Mouse (Mus musculus): Measurements from ENCODE around the gene Dctn5.
A peak's percentile ranks its signal among the peaks of the same experiment; 100 is the strongest.
"Not testable (repeated sequence)": the region's sequence is repeated elsewhere in the genome, so short reads cannot be mapped to it uniquely, and the experiment has no call there.

Gene Dctn5

DNA sequence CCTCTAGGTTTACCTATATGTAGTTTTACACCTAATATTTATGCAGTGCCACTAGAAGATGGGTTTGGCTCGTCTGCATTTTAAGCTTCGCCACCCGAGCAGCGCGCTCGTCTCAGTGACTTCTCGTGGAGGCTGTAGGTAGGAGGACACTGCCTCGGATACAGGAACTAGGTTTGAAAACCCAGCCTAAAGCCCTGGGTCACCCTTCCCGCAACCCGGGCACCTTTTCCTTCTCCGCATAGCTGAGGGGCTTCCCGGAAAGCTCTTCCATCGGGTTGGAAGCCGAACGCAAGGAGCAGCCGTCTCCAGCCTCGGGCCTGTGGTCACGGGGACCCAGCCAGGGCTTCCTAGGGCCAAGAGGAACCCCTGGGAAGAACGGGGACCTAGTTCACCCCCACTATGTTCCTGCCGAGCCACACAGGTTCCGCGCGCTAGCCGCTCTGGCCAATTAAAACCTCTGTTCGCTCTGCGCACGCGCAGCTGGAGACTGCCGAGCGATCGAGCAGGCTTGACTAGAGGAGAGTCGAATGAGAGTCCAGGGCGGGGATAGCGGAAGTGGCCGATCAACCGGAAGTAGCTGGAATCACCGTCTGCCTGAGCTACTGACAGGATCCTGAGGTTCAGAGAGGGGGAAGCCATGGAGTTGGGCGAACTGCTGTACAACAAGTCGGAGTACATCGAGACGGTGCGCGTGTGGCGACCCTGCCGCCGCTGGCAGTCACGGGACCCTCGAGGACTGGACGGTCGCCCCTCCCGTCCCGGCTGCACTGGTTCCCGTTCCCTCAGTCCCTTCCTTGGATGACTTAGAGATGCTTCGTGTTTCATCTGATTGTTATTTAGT, at the start of gene Dctn5, which contains the start of gene Palb2:
Gene Dctn5, plus strand, starts transcription at position 545 of the 841 bp plus-strand sequence.
Gene Palb2, minus strand, starts transcription at position 489 of the 841 bp plus-strand sequence.
- DNase-seq, result peak; percentile 97 to 98

DNA sequence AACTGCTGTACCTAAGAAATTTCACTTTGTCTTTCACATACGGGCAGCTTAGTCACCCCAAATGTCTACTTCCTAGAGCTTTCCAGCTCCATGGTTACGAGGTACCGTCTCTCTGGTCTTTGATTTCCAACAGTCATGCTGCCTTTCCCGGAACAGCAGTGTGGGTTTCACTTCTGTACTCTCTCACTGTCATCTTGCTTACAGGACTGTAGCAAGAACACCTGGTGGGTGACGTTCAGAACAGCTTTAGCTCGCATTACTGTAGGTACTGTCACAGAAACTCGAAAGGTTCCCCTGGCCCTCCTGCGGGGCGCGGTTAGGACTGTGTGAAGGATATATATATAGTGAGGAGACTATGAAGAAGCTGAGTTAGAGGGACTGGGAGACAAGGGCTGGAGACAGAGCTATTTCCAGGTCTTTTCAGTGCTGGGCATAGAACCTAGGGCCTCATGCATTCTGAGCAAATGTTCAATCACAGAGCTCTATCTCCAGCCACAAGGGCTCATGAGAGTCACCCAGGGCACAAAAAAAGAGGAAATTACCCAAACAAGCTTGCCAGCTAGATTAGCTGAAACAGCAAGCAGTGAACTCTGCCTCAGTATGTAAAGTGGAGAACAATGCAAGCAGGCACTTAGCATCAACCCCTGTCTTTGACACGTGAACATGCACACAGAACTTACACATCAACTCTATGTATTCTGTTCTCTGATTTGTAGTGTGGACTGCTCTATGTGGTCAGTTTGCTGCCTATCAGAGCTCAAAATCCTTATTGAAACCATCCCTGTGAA, 45.5 kb upstream of the Dctn5 start:
- DNase-seq, result no peak

DNA sequence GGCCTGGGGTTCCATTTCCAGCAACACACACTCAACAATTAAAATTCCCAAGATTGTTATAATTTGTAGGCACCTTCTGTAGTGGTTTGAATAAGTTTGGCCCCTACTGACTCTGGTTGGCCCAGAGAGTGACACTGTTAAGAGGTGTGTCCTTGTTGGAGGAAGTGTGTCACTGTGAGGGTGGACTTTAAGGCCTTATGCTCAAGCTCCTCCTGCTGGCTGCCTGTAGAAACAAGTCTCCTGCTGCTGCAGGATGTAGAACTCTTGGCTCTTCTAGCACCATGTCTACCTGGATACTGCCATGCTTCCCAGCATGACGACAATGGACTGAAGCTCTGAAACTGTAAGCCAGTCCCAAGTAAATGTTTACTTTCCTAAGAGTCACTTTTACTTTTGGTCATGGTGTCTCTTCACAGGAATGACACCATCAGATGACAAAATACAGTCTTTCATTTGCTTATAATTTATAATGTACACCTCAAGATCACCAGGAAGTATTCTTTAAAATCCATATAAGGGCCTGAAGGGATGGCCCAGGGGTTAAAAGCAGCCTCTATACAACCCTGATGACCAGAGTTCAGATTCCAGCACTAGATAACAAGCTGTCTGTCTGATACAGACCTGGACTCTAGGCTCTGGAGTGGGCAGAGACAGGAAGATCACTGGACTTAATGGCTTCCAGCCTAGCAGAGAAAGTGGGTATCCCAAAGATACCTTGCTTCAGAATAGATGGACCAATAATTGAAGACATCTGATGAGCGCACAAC, 38.1 kb upstream of the Dctn5 start:
- no peak for DNase-seq

DNA sequence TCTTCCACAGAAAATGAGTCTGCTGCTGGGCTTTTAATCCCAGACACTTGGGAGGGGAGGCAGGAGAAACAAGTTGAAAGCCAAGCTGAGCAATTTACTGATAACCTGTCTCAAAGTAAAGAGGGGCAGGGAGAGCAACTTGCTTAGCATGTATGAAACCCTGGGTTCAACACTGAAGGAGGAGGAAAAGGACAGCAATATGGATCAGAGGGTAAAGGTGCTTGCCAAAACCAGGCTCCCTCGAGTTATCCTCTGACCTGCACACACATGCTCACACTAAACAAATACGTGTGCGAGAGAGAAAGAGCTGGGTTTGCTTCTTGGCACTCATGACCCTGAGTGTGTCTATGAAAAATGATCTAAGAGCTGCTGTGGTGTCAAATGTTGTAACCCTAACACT, 34.8 kb upstream of the Dctn5 start:
- DNase-seq, result no peak

DNA sequence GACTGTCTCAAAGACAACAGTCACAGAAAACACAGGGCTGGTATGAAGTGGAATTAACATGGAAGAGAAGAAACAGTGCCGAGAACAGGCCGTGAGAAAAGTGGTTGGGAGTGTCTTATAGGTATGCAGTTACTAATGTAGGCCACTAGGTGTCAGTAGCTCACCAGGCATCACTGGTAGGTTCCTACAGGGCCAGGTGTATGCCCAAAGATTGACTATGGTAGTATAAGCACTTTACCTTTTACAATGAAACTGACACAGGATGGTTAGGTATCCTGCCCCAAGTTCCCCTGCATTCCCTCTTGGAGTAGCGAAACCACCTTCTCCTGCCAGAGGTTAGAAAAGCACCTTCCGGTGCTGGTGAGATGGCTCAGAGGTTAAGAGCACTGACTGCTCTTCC, 33.6 kb upstream of the Dctn5 start:
- peak; percentile 11 to 36 for DNase-seq

DNA sequence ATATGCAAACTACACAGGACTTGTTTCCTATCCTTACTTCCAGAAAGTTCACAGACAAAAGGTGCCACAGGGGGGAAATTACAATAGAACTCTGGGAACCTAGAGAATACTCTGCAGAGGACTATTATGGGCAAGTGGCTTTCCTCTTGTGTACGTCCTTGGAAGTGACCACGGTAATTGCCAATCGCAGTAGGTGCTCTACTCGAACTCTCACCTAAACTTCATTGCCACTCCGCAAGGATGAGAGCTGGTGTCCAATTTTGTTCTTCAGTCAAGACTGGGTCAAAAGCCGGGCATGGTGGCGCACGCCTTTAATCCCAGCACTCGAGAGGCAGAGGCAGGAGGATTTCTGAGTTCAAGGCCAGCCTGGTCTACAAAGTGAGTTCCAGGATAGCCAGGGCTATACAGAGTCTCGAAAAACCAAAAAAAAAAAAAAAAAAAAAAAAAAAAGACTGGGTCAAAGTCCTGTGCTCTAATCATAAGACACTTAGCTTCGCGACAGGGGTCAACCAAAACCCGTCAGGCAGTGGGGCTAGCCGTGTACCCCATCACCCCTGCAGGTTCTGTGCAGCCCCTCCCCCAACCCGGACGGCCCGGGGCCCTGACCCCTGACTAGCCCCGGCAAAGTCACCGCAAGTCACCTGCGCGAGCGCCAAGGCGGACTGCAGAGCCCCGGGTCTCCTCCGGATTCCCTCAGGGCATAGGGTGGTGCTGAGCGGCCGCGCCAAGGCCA, 31.7 kb upstream of the Dctn5 start:
- DNase-seq, result not testable (repeated sequence)

DNA sequence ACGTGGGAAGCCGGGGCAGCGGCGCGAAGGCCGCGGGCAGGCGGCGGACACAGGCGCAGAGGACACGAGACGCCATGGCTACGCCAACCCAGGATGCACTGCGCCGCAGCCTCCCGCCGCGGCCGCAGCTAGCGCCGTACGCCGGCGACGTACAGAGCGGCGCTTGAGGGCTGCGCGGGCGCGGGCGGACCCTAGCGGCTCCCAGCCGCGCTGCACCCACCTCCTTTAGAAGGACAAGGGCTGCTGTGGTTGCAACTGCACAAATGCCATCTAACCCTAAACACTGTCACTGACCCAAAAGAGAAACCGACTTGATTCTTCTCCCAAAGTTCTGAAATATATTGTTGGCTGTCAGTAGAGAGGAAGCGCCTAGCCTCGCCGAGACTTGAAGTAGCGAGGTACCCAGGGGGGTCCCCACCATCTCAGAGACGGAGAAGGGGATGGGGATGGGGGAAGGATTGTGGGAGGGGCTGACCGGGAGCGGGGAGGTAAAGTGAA, 31.0 kb upstream of the Dctn5 start, which contains the start of gene Ndufab1:
Gene Ndufab1, minus strand, starts transcription at position 140 of the 498 bp plus-strand sequence.
- peak; percentile 83 to 86 for DNase-seq

DNA sequence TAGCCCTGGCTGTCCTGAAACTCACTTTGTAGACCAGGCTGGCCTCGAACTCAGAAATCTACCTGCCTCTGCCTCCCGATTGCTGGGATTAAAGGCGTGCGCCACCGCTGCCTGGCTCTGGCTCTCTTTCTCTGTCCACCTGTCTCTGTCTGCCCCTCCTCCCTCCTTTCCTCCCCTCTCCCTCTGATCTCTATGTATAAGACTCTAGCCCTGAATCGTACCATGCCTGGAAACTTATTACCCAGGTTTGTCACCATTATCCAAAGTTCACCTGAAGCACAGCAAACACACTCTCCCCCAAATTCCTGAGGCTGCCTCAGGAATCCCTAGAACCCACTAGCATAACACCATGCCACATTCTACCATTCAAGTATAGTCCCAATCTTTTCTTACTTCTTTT, 24.6 kb upstream of the Dctn5 start:
- DNase-seq, result no peak

DNA sequence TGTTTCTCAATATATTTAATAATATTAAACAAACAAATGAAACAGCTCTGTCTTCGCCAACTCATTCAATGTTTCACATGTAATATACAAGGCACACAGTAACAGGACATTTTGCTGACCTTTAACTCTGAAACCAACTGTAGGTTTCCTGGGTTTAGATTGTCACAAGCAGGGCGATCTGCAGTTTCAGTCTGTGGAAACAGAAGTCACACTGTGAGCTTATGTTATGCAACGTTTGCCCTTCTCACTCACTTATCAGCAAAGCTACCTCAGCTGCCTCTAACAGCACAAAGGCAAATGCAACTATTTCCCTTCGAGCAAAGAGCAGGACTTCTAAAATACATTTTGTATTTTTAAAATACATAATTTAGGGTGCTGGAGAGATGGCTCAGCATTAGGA, 9.3 kb upstream of the Dctn5 start:
- DNase-seq, result no peak

DNA sequence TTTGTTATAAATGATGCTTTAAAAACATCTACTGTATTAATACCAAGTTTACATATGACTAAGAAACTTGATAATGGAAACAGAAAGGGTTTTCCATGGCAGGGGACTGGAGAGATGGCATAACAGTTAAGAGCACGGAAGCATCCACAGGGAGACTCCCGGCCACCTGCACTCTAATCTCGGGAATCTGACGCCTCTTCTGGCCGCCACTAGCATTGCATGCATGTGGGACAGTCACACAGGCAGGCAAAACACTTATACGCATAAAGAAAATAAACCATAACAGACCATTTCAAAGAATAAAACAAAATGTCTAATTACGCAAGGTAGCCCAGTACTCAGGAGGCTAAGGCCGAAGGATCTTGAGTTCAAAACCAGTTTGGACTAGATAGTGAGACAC, 7.2 kb upstream of the Dctn5 start:
- DNase-seq, result no peak

DNA sequence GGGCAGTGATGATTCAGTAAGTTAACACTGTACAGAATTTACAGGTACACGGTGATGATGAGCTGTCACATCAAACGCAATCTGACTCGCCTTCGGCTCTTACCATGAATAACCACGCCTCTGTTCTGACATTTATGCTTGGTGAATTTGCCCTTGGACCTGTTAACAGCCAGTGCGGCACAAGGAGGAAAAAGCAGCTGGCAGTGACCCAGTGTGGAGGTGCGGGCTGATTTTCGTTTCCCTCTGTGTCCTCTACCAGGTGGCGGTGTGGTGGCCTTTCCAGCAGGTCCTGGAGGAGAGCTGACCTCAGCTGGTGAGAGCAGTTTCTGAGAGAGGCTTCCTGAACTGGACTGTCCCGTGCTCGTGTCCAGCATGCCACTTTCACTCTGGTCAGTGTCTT, 5.9 kb upstream of the Dctn5 start:
- DNase-seq, result no peak

DNA sequence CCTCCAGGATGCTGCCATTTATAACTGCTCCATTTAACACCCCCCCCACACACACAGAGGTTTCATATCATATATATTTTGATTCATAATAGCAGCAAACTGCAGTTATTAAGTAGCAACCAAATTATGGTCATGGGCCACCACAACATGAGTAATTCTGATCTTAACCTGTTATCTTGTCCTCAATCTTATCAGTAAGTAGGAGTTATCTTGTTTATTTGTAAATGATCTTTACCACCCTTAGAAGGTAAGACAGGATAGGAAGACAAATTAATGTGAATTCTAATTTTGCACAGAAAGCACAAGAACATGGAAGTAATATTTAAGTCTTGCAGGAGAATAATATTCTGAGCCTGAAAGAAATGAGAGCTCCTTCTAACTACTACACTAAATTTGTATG, 1.0 kb upstream of the Dctn5 start:
- DNase-seq, result no peak

DNA sequence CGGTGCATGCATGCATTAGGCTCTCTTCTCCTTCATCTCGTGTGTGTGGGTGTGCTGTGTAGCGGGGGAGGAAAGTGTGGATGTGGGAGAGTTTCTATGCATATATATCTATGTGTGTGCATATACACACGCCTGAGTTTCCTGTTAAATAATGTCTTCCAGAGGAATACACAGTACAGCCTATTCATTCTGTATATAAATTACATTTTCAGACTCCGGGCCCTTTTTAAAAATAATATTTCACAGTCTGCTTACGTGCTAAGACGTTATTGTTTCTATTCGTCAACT, 441 bp downstream of the Dctn5 start:
- no peak for DNase-seq

DNA sequence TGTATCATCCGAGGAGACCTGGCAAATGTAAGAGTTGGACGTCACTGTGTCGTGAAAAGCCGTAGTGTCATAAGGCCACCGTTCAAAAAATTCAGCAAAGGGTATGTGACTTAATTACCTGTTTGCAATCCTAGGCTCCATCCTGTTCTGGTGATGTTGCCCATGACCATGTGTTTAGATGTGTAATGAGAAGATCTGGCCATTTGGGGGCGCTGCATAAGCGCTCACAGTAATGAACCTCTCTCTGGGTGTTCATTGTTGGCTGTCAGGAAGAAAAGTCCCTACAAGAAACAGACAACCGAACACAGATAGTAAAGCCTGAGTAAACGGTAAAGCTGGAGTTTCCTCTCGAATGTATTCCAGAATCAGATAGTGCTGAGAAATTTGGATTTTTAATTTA, 2.2 kb downstream of the Dctn5 start:
- DNase-seq, result no peak

DNA sequence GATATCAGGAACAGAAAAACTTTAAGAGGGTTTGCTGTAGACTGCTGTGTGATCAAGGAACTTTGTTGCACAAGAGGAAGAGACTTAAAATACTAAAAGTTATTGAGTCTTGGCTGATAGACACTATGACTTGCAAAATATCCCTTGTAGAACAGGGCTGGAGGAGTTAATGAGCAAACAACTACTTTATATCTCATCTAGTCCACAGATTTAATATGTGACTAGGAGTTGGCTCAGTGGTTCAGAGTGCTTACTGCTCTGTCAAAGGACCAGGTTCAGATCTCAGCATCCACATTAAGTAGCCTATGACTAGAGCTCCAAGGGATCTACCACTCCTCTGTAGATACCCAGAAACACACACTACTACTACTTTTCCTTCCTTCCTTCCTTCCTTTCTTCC, 4.2 kb downstream of the Dctn5 start:
- DNase-seq, result no peak

DNA sequence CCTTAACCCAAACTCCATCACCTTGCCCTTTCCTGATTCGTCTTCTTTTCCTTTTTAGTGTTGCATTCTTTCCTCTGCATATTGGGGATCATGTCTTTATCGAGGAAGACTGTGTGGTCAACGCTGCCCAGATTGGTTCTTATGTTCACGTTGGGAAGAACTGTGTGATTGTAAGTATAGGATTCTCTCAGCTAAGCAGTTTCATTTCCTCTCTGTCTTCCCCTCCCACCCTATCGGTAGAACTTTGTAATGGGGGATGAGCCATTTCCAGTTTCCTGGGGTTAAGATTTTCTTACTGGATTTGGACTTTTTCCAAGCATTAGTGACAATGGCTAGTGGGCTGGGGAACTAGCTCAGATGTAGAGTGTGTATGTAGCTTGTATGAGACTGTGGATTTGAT, 5.3 kb downstream of the Dctn5 start:
- no peak for DNase-seq

DNA sequence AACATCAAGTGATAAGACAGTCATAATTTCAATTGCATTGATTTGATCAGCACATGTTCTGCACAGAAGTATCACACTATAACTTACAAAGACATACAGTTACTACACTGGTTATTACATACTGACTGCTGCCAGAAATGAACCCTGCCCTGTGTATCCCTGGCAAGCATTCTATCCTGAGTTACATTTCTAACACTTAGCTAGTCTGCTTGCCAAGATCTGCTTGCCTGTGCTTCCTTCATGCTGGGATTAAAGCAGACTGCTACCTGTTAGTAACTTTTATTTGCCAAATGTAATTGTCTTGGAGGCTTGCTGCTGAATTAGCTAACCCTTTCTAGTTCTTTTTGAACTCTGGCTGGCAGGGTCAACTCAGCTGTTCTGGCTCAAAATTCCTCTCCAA, 8.2 kb downstream of the Dctn5 start:
- DNase-seq, result no peak

DNA sequence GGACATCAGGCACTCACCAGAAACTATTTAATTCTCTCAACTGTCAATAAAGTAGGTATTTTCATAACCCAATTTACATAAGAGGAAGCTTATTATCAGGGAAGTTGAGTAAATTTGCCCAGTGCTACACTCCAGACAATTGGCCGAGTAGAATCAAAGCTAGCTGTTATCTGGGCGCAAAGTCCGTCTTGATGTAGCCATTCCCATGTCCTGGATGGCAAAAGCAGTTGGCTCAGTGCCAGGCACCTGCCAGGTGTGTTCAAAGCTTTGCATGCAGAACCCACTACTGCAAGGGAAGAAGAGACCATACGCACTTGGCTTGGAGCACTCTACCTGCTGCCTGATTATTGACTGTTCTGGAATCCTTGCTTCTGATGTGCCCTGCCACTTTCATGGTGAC, 19.6 kb downstream of the Dctn5 start:
- DNase-seq, result no peak

DNA sequence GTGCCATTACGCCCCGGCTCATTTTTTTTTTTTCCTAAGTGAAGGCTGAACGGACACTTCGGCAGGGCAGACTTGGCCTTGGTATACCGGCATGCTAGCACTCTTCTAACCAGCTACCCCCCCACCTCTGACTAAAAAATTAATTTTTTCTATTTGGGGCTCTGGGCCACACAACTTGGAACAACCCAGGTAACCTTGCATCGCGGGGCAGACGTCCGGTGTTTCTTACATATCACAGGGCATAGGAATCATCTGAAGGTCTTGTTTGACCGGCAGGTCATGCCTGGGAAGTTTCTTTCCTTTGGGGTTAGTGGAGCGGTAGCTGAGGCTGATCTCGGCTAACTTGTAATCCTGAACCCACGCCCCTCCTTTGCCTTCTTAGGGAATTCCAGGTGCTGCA, 25.6 kb downstream of the Dctn5 start:
- DNase-seq, result no peak

DNA sequence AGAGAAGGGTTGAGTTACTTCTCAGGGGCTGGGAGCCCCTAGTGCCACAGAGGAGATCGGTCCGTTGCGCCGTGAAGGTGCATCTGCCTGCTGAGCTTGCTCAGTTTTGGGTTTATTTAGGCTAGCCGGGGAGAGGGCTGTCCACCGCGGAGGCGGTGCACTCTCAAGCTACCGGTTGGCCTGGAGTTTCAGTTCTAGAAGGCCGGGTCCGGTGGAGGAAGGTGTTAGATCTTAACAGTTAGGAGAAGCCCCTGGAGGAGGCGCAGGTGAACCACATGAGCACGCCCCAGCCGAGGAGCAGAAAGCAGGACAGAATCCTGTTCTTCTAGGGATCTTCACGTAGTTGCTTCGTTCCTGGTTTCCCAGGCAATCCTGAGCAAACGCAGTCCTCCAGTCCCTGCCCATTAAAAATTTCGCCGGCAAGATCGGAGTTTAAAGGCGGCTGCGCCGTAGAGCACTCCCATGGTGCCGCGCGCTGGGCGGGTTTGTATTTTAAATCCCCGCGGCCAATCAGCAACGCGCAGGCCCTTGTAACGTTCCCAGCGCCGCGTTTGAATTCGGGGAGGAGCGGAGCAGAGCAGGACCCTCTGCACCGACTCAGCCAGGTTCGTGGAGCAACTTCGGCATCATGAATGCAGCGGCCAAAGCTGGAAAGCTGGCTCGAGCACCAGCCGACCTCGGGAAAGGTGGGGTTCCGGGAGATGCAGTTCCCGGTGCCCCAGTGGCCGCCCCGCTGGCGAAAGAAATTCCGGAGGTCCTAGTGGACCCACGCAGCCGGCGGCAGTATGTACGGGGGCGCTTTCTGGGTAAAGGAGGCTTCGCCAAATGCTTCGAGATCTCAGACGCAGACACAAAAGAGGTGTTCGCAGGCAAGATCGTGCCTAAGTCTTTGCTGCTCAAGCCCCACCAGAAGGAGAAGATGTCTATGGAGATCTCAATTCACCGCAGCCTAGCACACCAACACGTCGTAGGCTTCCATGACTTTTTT, 26.4 kb downstream of the Dctn5 start, which contains the start of gene Plk1:
Gene Plk1, plus strand, starts transcription at position 525 of the 988 bp plus-strand sequence.
- DNase-seq, result peak; percentile 73 to 74

DNA sequence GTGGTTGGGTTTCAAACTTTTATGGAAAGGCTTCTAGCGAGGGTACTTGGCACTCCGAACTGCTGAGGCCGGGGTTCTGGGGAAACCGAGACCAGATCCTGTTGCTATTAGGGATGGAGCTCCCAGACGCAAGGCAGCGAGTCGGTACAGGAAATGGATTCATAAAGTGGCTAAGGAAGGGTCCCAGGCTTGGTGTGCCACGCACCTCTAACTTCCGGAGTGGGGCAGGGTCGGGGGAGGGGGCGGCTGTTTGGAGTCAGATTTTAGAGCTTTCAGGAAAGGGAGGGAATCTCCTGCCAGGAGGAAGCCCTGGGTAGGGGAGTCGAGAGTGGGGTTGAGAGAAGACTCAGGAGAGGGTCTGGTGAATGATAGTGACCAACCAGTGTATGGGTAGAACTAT, 27.2 kb downstream of the Dctn5 start:
- no peak for DNase-seq
